Mouse (Mus musculus): ENCODE measurements around the gene Hnf1b.

DNA sequence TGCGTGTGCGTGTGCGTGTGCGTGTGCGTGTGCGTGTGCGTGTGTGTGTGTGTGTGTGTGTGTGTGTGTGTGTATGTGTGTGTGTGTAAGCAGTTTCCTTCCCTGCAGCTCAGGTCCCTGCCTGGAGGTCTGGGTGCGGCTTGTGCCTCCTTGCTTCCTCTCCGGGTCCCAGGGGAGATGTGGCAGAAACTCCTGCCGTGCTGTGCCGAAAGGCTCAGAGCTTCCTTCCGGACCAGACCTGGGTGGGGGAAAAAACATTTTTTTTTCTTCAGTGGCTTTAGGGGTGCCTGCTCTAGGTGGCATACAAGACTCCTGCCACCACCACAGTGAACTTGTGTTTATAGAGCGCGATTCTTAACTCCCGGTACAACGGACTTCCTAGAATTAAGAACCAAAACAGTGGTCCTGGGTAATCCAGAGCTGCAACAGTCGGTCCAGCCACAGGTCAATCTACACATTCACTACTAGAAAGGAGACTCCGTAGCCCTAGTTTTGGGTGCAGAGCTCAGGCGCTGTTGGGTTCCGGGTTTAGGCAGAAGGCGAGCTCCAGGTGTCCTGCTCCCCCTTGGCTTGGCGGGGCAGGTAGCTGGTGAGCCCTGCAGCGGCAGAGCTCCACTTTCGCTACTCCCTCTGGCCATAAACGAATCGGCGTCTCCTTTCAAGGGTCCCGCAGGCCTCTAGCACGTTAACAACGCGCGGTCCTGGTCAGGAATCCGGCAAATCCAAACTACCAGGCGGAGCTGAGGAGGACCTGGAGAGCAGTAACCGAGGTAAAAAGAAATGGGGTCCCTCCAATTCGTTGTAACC is at the start of gene Hnf1b:
- TF ChIP-seq POLR2A (IDR thresholded peaks at IDR 0.05; ENCODE audit: low read depth, low read length) (no peak), CTCF (conservative IDR thresholded peaks at IDR 0.05; ENCODE audit: insufficient read depth, insufficient read length, low read depth, low read length) (no peak)
